Mouse (Mus musculus): ENCODE results near the gene Btbd9.

GRCm38 (mm10) chr17:30460727-30461349 is 115.5 kb downstream of the Btbd9 start:
- TF ChIP-seq POLR2A (IDR thresholded peaks at IDR 0.05; ENCODE audit: low read depth, low read length) = no peak
- no peak for TF ChIP-seq CTCF (IDR thresholded peaks at IDR 0.05; ENCODE audit: extremely low read depth, insufficient read depth, insufficient read length, insufficient replicate concordance)
